Mouse (Mus musculus) spleen, adult 2 months (tissue): ENCODE results near the gene Gm11116.
"Not testable (repeated sequence)": the region's sequence is repeated elsewhere in the genome, so short reads cannot be mapped to it uniquely, and the experiment has no call there.

Source experiments
- CTCF ChIP-seq: fragments of 200-500 bp; IDR thresholded peaks from 2 replicates; pipeline ENCODE4 v1.5.1; 2011; ENCODE audit warnings: mild to moderate bottlenecking, inconsistent platforms; ENCODE audit not compliant: insufficient read depth, insufficient read length, insufficient replicate concordance; ENCODE audit errors: extremely low read depth
- POLR2A ChIP-seq: fragments of 200-500 bp; IDR thresholded peaks from 2 replicates; pipeline ENCODE4 v1.6.1; 2011; ENCODE audit warnings: low read depth, low read length, inconsistent platforms

GRCm38 (mm10) chr5:88086256-88086655 lies 25.1 kb downstream of the Gm11116 start, which contains the start of gene Smr2:
- TF ChIP-seq CTCF, POLR2A: not testable (repeated sequence)
